Mouse (Mus musculus) hindbrain, embryonic 14.5 days (tissue): ENCODE data around the gene Zfp574. TPM values are rescaled to one million over a fixed set of nuclear protein-coding genes. Genes with fewer than 3 reads are reported as not detected.
A peak's percentile ranks its signal among the peaks of the same experiment; 100 is the strongest.

Experiments used
- ATAC-seq: fragments of 200-750 bp; cut with Nextera tagmentation; 2 replicates; pipeline ENCODE4 v1.8.0; 2017; ENCODE audit warnings: moderate number of reproducible peaks, mild to moderate bottlenecking, moderate TSS enrichment, moderate library complexity; ENCODE audit not compliant: low FRiP score
- DNase-seq: peaks from one replicate; pipeline ENCODE4 v3.0.0-alpha.2; 2015; ENCODE audit warnings: low spot score
- H3K27ac ChIP-seq: fragments of 300-500 bp; sonication (generic); 2 replicates; pipeline ENCODE4 v1.5.1; 2014; ENCODE audit warnings: mild to moderate bottlenecking, moderate library complexity
- H3K27me3 ChIP-seq: fragments of 300-500 bp; sonication (generic); 2 replicates; pipeline ENCODE4 v1.6.1; 2014; ENCODE audit warnings: mild to moderate bottlenecking, low read length, mixed read lengths; ENCODE audit not compliant: control insufficient read depth, insufficient read depth
- H3K36me3 ChIP-seq: fragments of 300-500 bp; sonication (generic); replicated peaks from 2 replicates; pipeline ENCODE4 v1.6.1; 2014; ENCODE audit not compliant: control insufficient read depth, insufficient read depth
- H3K4me1 ChIP-seq: fragments of 300-500 bp; sonication (generic); replicated peaks from 2 replicates; pipeline ENCODE4 v1.6.1; 2014; ENCODE audit warnings: antibody characterized with exemption, low read length, mixed read lengths; ENCODE audit not compliant: control insufficient read depth, insufficient read depth
- H3K4me2 ChIP-seq: fragments of 300-500 bp; sonication (generic); replicated peaks from 2 replicates; pipeline ENCODE4 v1.6.1; 2014; ENCODE audit warnings: mild to moderate bottlenecking, moderate library complexity
- H3K4me3 ChIP-seq: fragments of 300-500 bp; sonication (generic); replicated peaks from 2 replicates; pipeline ENCODE4 v1.5.1; 2014; ENCODE audit warnings: mild to moderate bottlenecking, low read length
- H3K9ac ChIP-seq: fragments of 300-500 bp; sonication (generic); 2 replicates; pipeline ENCODE4 v1.6.1; 2014
- H3K9me3 ChIP-seq: fragments of 300-500 bp; sonication (generic); 2 replicates; pipeline ENCODE4 v1.6.1; 2016; ENCODE audit warnings: low read length; ENCODE audit not compliant: control insufficient read depth
- WGBS: fragments of 180-500 bp; shearing (Covaris S2); extraction: QIAGEN DNeasy Blood & Tissue Kit; methylation state at CpG from one replicate; pipeline ENCODE4 v1.1.7; 2014; 5-methylcytosine and 5-hydroxymethylcytosine counted together
- polyA plus RNA-seq: library from polyadenylated mRNA; unstranded; fragments of >200 nt; fragmentation: Nextera tagmentation; extraction: Ambion mirVana; gene quantifications from 2 replicates; pipeline ENCODE4 v1.2.1, GENCODE M21; 2014

The Zfp574 gene
- polyA plus RNA-seq, 1 experiment from 2014 or later, result 29.4 TPM

DNA sequence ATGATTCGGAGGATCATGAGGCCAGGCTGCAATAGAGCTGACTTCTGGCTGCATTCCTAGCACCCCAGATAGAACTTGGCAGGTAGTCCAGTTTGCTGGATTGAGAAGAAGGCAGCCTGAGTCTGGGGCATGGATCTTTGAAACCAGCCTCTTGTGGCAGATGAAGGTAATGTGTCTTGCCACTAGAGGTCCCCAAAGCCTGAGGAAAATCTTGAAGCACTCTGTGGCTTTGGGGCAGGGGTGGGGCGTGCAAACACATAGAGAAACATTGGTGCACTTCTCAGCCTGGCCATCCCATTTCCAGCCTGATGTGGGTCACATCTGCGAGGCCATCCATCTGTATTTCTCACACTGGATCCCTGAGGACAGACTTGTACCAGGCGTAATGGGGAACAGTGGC is 10.1 kb downstream of the Zfp574 start:
- Histone ChIP-seq H3K4me3 (no peak overlapping the region), H3K9ac (no peak overlapping the region), H3K4me1 (peaks cover 12% of the 10 kb centered on the region), H3K9me3 (no peaks in the 10 kb centered on the region), H3K27ac (no peak overlapping the region), H3K27me3 (no peaks in the 10 kb centered on the region), H3K36me3 (peaks cover 65% of the 10 kb centered on the region), H3K4me2 (no peak overlapping the region)
- ATAC-seq, result no peak
- 78% methylated on average over 4 of the region's 4 CpGs for WGBS
- peak; percentile 67 for DNase-seq

DNA sequence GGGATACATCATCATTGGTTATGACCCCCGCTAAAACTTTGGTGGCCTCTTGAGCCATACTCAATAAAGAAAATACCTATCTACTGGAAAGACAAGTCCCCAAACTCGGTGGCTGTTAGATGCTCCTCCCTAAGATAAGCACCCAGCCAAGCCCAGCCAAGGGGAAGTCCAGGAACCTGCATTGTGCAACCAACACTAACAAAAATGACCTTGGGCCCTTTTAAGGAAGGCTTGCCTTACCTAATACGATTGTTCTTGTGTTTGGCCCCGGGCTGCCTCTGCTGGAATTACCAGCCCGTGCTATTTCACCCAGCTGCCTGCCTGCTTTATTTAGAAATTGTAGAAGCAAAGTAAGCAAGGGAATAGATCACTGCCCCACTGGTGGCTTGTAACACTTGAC is 12.3 kb downstream of the Zfp574 start:
- Histone ChIP-seq H3K9me3 (no peaks in the 10 kb centered on the region), H3K27ac (no peak overlapping the region), H3K9ac (no peak overlapping the region), H3K4me3 (no peak overlapping the region), H3K4me1 (peaks cover under 1% of the 10 kb centered on the region; the same call in 1 of the 2 replicates), H3K36me3 (peaks cover 63% of the 10 kb centered on the region), H3K4me2 (no peak overlapping the region), H3K27me3 (no peaks in the 10 kb centered on the region)
- no peak for DNase-seq
- 84% methylated on average over 5 of the region's 5 CpGs for WGBS
- ATAC-seq, result no peak

DNA sequence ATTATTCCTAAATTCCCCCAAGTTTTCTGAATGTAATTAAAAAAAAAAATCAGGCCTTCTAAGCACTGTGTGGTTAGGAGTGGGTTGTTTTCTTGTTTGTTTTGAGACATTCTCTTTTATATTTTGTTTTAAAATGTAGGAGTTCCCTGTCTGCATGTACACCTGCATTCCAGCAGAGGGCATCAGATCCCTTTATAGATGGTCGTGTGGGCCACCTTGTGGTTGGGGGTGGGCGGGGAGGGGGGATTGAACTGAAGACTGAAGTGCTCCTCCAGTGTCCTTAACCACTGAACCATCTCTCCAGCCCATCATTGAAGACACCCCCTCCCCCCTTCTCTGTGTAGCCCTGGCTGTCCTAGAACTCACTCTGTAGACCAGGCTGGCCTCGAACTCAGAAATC is 14.3 kb downstream of the Zfp574 start:
- H3K27ac ChIP-seq, result no peak overlapping the region
- H3K9ac ChIP-seq, result no peak overlapping the region
- no peak overlapping the region for H3K4me3 ChIP-seq
- no peak overlapping the region for H3K4me2 ChIP-seq
- H3K27me3 ChIP-seq, result no peaks in the 10 kb centered on the region
- ATAC-seq (no peak), DNase-seq (no peak)
- peaks cover 50% of the 10 kb centered on the region for H3K36me3 ChIP-seq
- H3K9me3 ChIP-seq, result no peaks in the 10 kb centered on the region
- no peaks in the 10 kb centered on the region; the same call in 1 of the 2 replicates for H3K4me1 ChIP-seq
- 57% methylated on average over 3 of the region's 3 CpGs for WGBS

DNA sequence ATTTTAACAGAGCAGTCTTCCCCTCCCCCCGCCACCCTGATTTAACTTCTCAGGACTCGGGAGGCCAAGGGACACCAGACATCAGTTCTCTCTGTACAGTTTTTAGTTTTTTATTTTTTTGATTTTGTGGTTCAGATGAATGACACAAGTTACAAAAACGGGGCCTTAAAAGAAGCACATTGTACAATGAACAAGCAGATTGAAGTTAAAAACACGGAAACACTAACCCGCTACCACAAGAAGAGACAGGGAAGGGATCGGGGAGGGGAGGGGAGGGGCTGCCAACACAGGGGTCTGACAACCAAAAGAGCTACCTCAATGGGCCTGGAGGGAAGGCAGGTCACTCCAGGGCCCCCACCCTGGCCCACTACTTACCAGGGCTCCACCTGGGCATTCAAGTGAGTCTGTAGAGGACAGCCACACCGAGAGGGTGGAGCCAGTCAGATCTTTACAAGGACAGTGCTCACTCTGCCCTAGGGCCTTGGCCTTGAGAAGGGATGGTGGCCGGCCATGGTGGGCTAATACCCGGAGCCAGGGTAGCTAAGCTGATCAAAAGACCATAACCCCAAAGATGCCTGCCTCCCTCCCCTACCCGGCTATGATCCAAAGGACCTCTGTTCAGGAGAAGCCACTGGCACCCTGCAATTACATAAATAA is 15.0 kb downstream of the Zfp574 start:
- Histone ChIP-seq H3K27me3 (no peaks in the 10 kb centered on the region), H3K4me3 (no peak overlapping the region), H3K4me2 (no peak overlapping the region), H3K4me1 (no peaks in the 10 kb centered on the region; the same call in 1 of the 2 replicates), H3K9ac (no peak overlapping the region), H3K36me3 (peaks cover 48% of the 10 kb centered on the region), H3K9me3 (no peaks in the 10 kb centered on the region), H3K27ac (no peak overlapping the region)
- ATAC-seq, result no peak
- DNase-seq, result no peak
- whole genome bisulfite sequencing, result 56% methylated on average over 10 of the region's 10 CpGs

DNA sequence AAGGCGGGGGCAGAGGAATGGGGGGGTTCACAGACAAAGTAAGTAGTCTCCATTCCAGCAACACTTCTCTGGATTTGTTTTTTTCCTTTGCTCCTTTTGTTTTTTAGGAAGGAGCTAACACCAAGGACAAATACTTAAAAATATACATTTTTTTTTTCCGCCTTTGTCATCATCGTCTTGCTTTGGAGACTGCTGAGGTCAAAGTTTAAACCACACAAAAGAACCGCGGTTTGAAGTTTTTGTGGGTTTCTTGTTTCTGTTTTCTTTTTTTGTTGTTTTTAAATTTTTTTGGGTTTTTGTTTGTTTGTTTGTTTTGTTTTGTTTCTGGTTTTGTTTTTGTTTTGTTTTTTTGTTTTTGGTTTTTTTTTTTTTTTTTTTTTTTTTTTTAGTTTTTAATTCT is 15.6 kb downstream of the Zfp574 start:
- WGBS, result 42% methylated on average over 5 of the region's 5 CpGs
- no peak overlapping the region for H3K9ac ChIP-seq

DNA sequence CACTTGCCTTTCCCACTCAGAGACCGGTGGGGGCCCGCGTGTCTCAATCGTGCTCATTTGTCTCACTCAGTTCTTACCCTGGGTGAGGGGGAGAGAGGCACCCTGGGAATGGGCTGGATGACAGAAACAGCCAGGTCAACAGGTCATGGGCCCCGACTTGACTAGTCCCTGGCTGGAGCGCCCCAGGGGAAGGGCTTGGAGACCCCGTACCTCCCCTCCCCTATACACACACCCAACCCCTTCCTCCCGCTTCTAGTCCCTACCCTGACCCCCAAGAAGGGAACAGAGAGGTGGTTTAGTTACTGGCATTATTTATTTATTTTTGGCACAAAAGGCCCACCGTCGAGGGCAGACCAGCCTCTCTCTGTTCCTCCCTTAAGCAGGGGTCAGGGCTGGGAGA is 16.2 kb downstream of the Zfp574 start:
- Histone ChIP-seq H3K4me2 (no peak overlapping the region), H3K4me3 (no peak overlapping the region), H3K27me3 (no peaks in the 10 kb centered on the region), H3K4me1 (no peaks in the 10 kb centered on the region; the same call in 1 of the 2 replicates), H3K27ac (no peak overlapping the region), H3K9me3 (no peaks in the 10 kb centered on the region), H3K36me3 (peaks cover 43% of the 10 kb centered on the region), H3K9ac (no peak overlapping the region)
- ATAC-seq (no peak), DNase-seq (no peak)
- WGBS, result 5% methylated on average over 10 of the region's 10 CpGs

More for the DNA sequence above, 15.6 kb downstream of the Zfp574 start:
- H3K4me2 ChIP-seq, result no peak overlapping the region
- ATAC-seq (no peak), DNase-seq (no peak)
- H3K36me3 ChIP-seq, result peaks cover 48% of the 10 kb centered on the region
- H3K27ac ChIP-seq, result no peak overlapping the region
- no peaks in the 10 kb centered on the region for H3K9me3 ChIP-seq
- H3K4me3 ChIP-seq, result no peak overlapping the region
- no peaks in the 10 kb centered on the region; the same call in 1 of the 2 replicates for H3K4me1 ChIP-seq
- H3K27me3 ChIP-seq, result no peaks in the 10 kb centered on the region

DNA sequence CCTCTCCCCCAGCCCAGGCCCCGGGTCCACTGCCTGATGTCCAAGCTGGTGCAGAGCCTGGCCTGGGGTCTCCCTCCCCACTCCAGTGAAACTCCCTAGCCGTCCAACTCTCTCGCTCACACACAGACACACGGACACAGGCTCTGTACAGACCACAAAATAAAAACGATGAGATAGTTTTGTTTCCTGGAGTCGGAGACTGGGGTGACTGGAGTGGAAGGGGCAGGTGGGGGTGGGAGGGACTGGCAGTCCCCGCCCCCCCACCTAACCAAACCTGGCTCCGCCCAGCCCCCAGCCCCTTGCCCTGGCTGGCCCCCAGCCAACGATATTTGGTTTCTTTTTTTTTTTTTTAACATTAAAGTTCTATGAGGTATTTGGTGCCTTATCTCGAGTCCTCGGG is 16.6 kb downstream of the Zfp574 start:
- ATAC-seq (no peak), DNase-seq (no peak)
- Histone ChIP-seq H3K4me3 (no peak overlapping the region), H3K9me3 (no peaks in the 10 kb centered on the region), H3K27me3 (no peaks in the 10 kb centered on the region), H3K4me2 (no peak overlapping the region), H3K9ac (no peak overlapping the region), H3K36me3 (peaks cover 38% of the 10 kb centered on the region), H3K4me1 (no peaks in the 10 kb centered on the region; the same call in 1 of the 2 replicates), H3K27ac (no peak overlapping the region)
- WGBS, result 32% methylated on average over 11 of the region's 11 CpGs

DNA sequence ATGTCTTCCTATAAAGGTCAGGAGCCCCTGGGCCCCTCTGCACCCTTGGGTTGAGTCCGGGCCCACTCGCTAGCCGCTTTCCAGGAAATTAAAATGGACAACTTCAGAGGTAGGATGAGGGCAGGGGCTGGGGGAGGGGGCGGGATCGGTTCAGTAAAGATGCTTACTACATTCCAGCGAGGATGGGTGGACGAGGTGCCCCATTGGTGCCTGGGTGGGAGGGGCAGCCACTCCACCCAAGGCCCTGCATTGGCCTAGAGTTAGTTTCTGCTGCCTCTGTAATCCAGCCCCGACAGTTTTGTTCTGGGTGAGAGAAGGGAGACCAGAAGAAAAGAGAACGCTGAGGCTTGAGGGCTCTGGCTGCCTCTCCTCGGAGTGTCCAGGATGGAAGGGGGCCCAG is 17.5 kb downstream of the Zfp574 start:
- Histone ChIP-seq H3K9ac (no peak overlapping the region), H3K27ac (no peak overlapping the region), H3K4me1 (no peaks in the 10 kb centered on the region; the same call in 1 of the 2 replicates), H3K27me3 (no peaks in the 10 kb centered on the region), H3K36me3 (peaks cover 29% of the 10 kb centered on the region), H3K4me2 (no peak overlapping the region), H3K9me3 (no peaks in the 10 kb centered on the region), H3K4me3 (no peak overlapping the region)
- DNase-seq (no peak), ATAC-seq (no peak)
- 21% methylated on average over 9 of the region's 10 CpGs for WGBS

DNA sequence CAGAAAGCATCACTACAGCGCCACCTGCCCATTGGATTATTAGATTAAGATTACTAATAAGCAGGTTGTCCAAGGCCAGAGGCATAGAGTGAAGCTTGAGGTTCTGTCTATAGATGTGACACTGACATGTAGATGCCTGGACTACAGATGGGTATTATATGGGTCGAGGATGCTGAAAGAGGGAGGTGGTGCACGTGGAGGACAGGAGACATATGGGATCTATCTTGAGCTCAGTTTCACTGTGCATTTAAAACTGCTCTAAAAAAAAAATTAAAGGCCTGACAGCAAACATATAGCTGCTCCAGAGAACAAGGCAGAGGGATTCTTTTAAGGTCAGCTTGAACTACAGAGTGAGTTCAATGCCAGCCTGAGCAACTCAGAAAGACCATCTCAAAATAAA is 25.8 kb downstream of the Zfp574 start:
- no peaks in the 10 kb centered on the region for H3K4me1 ChIP-seq
- H3K9ac ChIP-seq, result no peak overlapping the region
- no peak overlapping the region for H3K4me3 ChIP-seq
- H3K27me3 ChIP-seq, result no peaks in the 10 kb centered on the region
- no peaks in the 10 kb centered on the region for H3K9me3 ChIP-seq
- H3K36me3 ChIP-seq, result peaks cover 32% of the 10 kb centered on the region
- no peak overlapping the region for H3K27ac ChIP-seq
- ATAC-seq, result no peak
- 74% methylated on average over 3 of the region's 3 CpGs for WGBS
- H3K4me2 ChIP-seq, result no peak overlapping the region
- no peak for DNase-seq

DNA sequence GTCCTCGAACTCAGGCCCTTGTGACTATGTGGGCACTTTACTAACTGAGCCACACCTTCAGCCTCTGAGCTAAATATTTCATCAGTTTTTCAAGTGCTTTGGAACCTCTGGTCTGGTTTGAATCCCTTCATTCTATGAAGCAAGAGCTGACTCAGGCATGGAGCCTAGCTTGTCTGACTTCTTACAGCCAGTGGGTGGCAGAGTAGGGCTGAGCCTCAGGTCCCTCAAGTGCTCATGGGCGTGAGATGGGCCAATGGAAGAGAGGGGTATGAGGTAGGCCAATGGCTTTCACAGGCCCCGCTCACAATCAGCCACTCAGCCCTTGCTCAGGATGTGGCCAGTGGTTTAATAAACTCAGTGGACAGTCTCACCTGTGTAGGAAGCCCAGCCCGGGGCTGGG is 27.2 kb downstream of the Zfp574 start:
- Histone ChIP-seq H3K27me3 (no peaks in the 10 kb centered on the region), H3K27ac (no peak overlapping the region), H3K4me2 (no peak overlapping the region), H3K9me3 (no peaks in the 10 kb centered on the region), H3K4me3 (no peak overlapping the region), H3K9ac (no peak overlapping the region), H3K4me1 (no peaks in the 10 kb centered on the region), H3K36me3 (peaks cover 32% of the 10 kb centered on the region)
- DNase-seq (no peak), ATAC-seq (no peak)
- WGBS, result 47% methylated on average over 4 of the region's 4 CpGs
